Mouse (Mus musculus): ENCODE measurements around the gene Wnt7b.

DNA sequence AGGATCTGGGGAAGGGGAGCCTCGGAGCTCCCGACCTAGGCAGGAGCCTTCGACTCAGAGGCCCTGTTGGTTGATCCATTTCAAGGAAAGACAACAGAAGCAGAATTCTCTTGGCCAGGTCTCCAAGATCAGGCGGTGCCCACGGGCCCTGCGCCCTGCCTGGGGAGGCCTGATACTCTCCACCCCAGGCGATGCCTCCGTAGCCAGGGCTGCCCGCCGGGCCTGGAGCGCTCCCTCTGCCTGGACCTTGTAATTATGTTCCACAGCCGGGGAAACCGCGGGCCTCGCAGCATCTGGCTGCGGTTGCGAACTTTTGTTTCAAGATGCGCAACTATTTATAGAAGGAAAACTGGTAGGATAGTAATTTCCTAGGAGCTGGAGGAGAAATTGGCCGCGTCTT is 6.2 kb downstream of the Wnt7b start:
- TF ChIP-seq CTCF (IDR thresholded peaks at IDR 0.05; ENCODE audit: extremely low read depth, insufficient read length, insufficient replicate concordance, low read depth, low read length) (no peak), POLR2A (IDR thresholded peaks at IDR 0.05; ENCODE audit: low read depth, low read length) (no peak)
